Mouse (Mus musculus) thymus, adult 2 months (tissue): Measurements from ENCODE around the gene Irs1.

ENCODE experiments used
- CTCF ChIP-seq: fragments of 200-500 bp; IDR thresholded peaks from 2 replicates; pipeline ENCODE4 v1.5.1; 2012; ENCODE audit warnings: mild to moderate bottlenecking, control low read depth, low read length, moderate library complexity, borderline replicate concordance; ENCODE audit not compliant: control insufficient read depth, poor library complexity, insufficient read depth; ENCODE audit errors: extremely low read depth
- POLR2A ChIP-seq: fragments of 200-500 bp; IDR thresholded peaks from 2 replicates; pipeline ENCODE4 v1.6.1; 2012; ENCODE audit warnings: mild to moderate bottlenecking, low read length, control low read depth, moderate library complexity; ENCODE audit not compliant: control insufficient read depth, poor library complexity, insufficient read depth; ENCODE audit errors: extremely low read depth

- TF ChIP-seq POLR2A (no peak), CTCF (no peak)
These were observed 19.0 kb downstream of the Irs1 start for GRCm38 (mm10) chr1:82272231-82272630.
